Mouse (Mus musculus) forebrain, postnatal 0 days (tissue): ENCODE results near the gene D1Pas1. TPM values are rescaled to one million over a fixed set of nuclear protein-coding genes. Genes with fewer than 3 reads are reported as not detected.

Experiments used
- ATAC-seq: fragments of 200-750 bp; cut with Nextera tagmentation; 2 replicates; pipeline ENCODE4 v1.8.0; 2017; ENCODE audit warnings: mild to moderate bottlenecking, moderate library complexity
- DNase-seq: peaks from one replicate; pipeline ENCODE4 v3.0.0-alpha.2; 2015
- H3K27ac ChIP-seq: fragments of 300-500 bp; sonication (generic); 2 replicates; pipeline ENCODE4 v1.5.1; 2014; ENCODE audit warnings: low read depth, mild to moderate bottlenecking, antibody characterized with exemption, low read length, moderate library complexity, mixed read lengths
- H3K27me3 ChIP-seq: fragments of 300-500 bp; sonication (generic); 2 replicates; pipeline ENCODE4 v1.6.1; 2014; ENCODE audit warnings: mild to moderate bottlenecking, low read length, mixed read lengths; ENCODE audit not compliant: insufficient read depth
- H3K36me3 ChIP-seq: fragments of 300-500 bp; sonication (generic); 2 replicates; pipeline ENCODE4 v1.6.1; 2014; ENCODE audit warnings: mild to moderate bottlenecking, moderate library complexity; ENCODE audit not compliant: insufficient read depth
- H3K4me1 ChIP-seq: fragments of 300-500 bp; sonication (generic); 2 replicates; pipeline ENCODE4 v1.6.1; 2014; ENCODE audit warnings: antibody characterized with exemption; ENCODE audit not compliant: insufficient read depth
- H3K4me2 ChIP-seq: fragments of 300-500 bp; sonication (generic); 2 replicates; pipeline ENCODE4 v1.6.1; 2014; ENCODE audit warnings: low read depth, mild to moderate bottlenecking, moderate library complexity
- H3K4me3 ChIP-seq: fragments of 300-500 bp; sonication (generic); 2 replicates; pipeline ENCODE4 v1.5.1; 2014; ENCODE audit warnings: low read depth, low read length, mixed read lengths
- H3K9ac ChIP-seq: fragments of 300-500 bp; sonication (generic); 2 replicates; pipeline ENCODE4 v1.6.1; 2014; ENCODE audit warnings: mild to moderate bottlenecking
- H3K9me3 ChIP-seq: fragments of 300-500 bp; sonication (generic); 2 replicates; pipeline ENCODE4 v1.6.1; 2016; ENCODE audit warnings: low read length
- CTCF ChIP-seq: sonication (generic); IDR thresholded peaks from 2 replicates; pipeline ENCODE4 v1.5.1; 2016; ENCODE audit warnings: antibody characterized with exemption, control low read depth, low read depth
- WGBS: fragments of 180-500 bp; shearing (Covaris S2); extraction: QIAGEN DNeasy Blood & Tissue Kit; methylation state at CpG from one replicate; pipeline ENCODE4 v1.1.7; 2014; 5-methylcytosine and 5-hydroxymethylcytosine counted together
- polyA plus RNA-seq: library from polyadenylated mRNA; unstranded; fragments of >200 nt; fragmentation: Nextera tagmentation; extraction: Ambion mirVana; gene quantifications from 2 replicates; pipeline ENCODE4 v1.2.1, GENCODE M21; 2015
- total RNA-seq: library from RNA; depleted of rRNA; stranded (reverse); fragments of >200 nt; gene quantifications from 2 replicates; pipeline ENCODE4 v1.2.3, GENCODE M21; 2014

The D1Pas1 gene
- total and polyA plus RNA-seq, 2 experiments from 2014 or later: 0.12 TPM; not detected in 1

DNA sequence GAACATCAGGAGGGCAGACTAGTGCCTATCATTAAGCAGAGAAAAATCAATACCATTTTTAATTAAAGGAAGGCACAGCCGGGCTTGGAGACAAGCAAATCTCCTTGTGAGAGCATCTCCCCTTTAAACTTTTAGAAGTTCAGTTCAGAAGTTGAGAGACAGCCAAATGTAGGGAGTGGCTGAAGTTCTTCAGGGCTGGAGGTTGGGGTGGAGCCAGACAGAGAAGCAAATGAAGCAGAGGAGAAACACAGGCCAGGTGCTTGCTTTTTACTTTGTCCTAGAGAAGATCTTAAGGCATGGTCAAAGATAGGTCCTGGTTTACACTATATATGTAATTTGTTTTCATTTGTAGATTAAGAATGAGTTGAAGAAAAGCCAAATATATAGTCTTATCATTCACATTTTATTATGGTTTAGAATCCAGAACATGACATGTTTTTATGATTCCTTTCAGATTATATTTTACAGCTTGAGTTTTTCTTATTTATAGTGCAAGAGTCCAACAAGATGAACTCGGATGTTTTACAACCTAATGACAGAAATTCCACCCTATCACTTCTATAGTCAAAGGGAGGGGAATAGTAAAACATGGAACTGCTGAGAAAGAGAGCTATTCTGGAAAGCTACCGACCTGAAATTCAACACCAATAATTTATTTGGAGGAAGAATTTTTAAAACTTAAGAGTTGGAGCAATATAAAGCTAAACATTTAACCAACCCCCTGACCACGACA is 2.9 kb upstream of the D1Pas1 start:
- no peak for ATAC-seq

DNA sequence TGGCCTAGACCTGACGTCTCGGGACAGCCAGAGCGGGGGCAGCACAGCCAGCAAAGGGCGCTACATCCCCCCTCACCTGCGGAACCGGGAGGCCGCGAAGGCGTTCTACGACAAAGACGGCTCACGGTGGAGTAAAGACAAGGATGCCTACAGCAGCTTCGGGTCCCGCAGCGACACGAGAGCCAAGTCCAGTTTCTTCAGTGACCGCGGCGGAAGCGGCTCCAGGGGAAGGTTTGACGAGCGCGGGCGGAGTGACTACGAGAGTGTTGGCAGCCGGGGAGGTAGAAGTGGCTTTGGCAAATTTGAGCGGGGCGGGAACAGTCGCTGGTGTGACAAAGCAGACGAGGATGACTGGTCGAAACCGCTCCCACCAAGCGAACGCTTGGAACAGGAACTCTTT is 710 bp downstream of the D1Pas1 start:
- TF ChIP-seq CTCF: no peak
- Histone ChIP-seq H3K9me3 (peaks cover 16% of the 10 kb centered on the region), H3K36me3 (no peaks in the 10 kb centered on the region), H3K27me3 (no peaks in the 10 kb centered on the region), H3K4me3 (no peak overlapping the region), H3K27ac (no peak overlapping the region), H3K4me2 (no peak overlapping the region), H3K9ac (no peak overlapping the region), H3K4me1 (no peaks in the 10 kb centered on the region)
- 96% methylated on average over 34 of the region's 34 CpGs for WGBS
- ATAC-seq (no peak), DNase-seq (no peak)

More for the DNA sequence above, 2.9 kb upstream of the D1Pas1 start:
- DNase-seq: no peak
- Histone ChIP-seq H3K9me3 (peaks cover 16% of the 10 kb centered on the region), H3K36me3 (no peaks in the 10 kb centered on the region), H3K27ac (no peak overlapping the region), H3K4me1 (no peaks in the 10 kb centered on the region), H3K9ac (no peak overlapping the region), H3K4me3 (no peak overlapping the region), H3K27me3 (no peaks in the 10 kb centered on the region; the same call in 1 of the 2 replicates), H3K4me2 (no peak overlapping the region)
- 70% methylated on average over 4 of the region's 4 CpGs for WGBS
- no peak for TF ChIP-seq CTCF

DNA sequence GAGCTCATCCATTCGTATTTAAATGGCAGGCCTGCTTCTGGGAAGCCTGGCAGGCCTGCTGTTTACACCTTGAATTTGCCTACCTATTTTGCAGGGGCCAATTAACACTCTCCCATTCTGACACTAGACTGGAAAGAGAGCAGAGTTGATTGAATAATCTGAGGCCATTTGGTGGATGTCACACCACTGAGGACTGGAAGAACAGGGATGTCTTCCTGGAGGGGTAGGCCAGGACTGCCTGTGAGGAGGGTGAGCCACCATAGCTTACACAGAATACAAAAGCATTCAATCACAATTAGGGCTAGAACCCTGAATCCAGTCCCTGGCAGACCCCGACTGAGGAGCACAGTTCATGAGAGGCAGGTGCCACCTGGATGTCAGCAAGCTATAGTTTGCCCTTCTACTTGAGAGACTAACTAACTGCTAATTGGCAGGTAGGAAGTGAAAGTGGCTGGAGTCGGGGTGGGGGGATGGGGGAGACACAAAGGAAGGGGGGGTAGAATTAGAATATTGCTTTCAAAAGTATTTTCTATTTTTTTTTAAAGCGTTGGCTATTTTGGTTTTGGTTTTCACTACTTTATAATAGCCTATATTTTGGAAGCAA is 9.8 kb downstream of the D1Pas1 start:
- 53% methylated on average over 4 of the region's 4 CpGs for WGBS
- H3K4me2 ChIP-seq: no peak overlapping the region
- no peaks in the 10 kb centered on the region for H3K4me1 ChIP-seq
- no peak for TF ChIP-seq CTCF
- H3K9ac ChIP-seq: no peak overlapping the region
- ATAC-seq (no peak), DNase-seq (no peak)
- H3K27me3 ChIP-seq: no peaks in the 10 kb centered on the region
- H3K9me3 ChIP-seq: no peaks in the 10 kb centered on the region
- no peaks in the 10 kb centered on the region for H3K36me3 ChIP-seq
- no peak overlapping the region for H3K4me3 ChIP-seq
- H3K27ac ChIP-seq: no peak overlapping the region

DNA sequence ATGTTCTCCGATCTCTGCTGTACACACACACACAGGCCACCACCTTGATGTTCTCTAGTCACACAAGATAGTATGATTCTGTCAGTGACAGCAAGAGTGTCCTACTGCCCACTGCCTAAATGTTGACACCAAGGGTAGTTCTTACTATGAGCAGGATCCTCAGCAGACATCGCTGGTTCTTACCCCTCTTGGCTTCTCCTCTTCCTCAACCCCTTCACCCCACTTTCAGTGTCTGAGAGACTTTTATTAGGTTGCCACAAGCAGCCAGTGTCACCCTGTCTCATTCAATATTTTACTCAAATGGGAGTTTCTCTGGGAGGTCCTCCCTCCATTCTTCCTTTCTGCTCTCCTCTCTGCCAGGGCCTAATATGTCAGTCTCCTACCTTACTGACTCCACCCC is 10.6 kb downstream of the D1Pas1 start:
- TF ChIP-seq CTCF: no peak
- no peak for ATAC-seq
- Histone ChIP-seq H3K9ac (no peak overlapping the region), H3K9me3 (no peaks in the 10 kb centered on the region), H3K27me3 (no peaks in the 10 kb centered on the region), H3K4me3 (no peak overlapping the region), H3K36me3 (no peaks in the 10 kb centered on the region), H3K27ac (no peak overlapping the region), H3K4me1 (no peaks in the 10 kb centered on the region), H3K4me2 (no peak overlapping the region)
- no peak for DNase-seq
- WGBS: 96% methylated on average over 2 of the region's 2 CpGs

DNA sequence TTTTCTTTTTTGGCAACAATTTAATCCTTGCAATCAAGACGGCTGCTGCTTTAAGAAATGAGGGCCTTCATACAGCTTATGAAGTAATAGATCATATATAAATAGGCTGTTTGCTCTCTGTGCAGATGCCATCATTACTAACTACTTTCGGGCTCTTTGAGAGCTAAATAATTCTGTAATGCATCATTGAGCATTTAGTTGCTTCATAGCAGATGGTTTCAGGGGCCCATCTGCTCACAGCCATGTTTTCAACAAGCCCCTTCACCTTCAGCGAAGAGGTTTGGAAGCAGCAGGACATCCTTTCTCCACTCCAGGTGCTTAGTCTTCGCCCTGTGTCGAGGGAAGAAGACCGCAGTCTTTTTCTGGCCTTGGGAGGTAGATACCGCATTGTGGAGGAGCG is 12.2 kb downstream of the D1Pas1 start:
- WGBS: 49% methylated on average over 8 of the region's 8 CpGs
- ATAC-seq (no peak), DNase-seq (no peak)

DNA sequence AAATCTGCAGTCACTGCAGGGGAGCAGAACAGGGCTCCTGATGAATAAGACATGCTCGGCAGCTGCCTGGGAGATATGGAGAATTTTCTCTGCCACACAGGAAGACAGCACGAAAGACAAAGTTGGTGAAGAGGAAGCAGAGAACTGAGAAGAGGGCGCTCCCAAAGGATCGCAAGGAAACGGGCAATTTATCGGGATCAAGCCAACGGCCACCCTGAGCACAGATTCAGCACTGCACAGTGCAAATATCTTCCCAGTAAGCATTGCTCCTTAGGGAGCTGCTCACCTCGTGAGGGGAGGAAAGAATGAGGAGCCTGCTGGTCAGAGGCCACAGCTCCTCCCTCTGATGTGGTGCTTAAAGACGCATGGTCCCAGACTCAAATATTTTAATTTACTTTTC is 13.3 kb downstream of the D1Pas1 start:
- H3K4me3 ChIP-seq: no peak overlapping the region
- H3K27me3 ChIP-seq: no peaks in the 10 kb centered on the region
- H3K27ac ChIP-seq: no peak overlapping the region
- WGBS: 67% methylated on average over 9 of the region's 9 CpGs
- H3K4me2 ChIP-seq: no peak overlapping the region
- no peak overlapping the region for H3K9ac ChIP-seq
- H3K36me3 ChIP-seq: no peaks in the 10 kb centered on the region
- H3K4me1 ChIP-seq: no peaks in the 10 kb centered on the region
- no peaks in the 10 kb centered on the region for H3K9me3 ChIP-seq
- TF ChIP-seq CTCF: no peak
- ATAC-seq (no peak), DNase-seq (no peak)

More for the DNA sequence above, 12.2 kb downstream of the D1Pas1 start:
- Histone ChIP-seq H3K27ac (no peak overlapping the region), H3K4me1 (no peaks in the 10 kb centered on the region), H3K36me3 (no peaks in the 10 kb centered on the region), H3K4me2 (no peak overlapping the region), H3K27me3 (no peaks in the 10 kb centered on the region), H3K4me3 (no peak overlapping the region), H3K9ac (no peak overlapping the region), H3K9me3 (no peaks in the 10 kb centered on the region)
- no peak for TF ChIP-seq CTCF

DNA sequence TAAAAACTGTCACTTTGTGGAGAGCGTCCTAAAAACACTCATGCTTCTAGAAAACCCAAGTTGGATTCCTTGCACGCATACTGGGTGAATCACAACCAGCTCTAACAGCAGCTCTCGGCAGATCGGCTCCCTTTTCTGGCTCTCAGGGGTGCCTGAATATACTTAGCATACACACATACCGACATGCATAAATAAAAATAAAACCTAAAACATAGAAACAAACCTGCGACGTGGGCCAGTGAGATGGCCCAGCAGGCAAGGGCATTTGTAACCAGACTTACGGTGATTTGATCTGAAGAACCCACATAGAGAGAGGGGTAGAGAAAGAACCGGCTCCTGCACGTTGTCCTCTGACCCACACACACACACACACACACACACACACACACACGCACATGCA is 17.9 kb downstream of the D1Pas1 start:
- Histone ChIP-seq H3K36me3 (no peaks in the 10 kb centered on the region), H3K4me3 (no peak overlapping the region), H3K9me3 (no peaks in the 10 kb centered on the region), H3K27me3 (no peaks in the 10 kb centered on the region), H3K4me1 (peaks cover 6% of the 10 kb centered on the region; the same call in 1 of the 2 replicates), H3K4me2 (no peak overlapping the region), H3K27ac (no peak overlapping the region), H3K9ac (no peak overlapping the region)
- DNase-seq (peak; percentile 25), ATAC-seq (no peak)
- no peak for TF ChIP-seq CTCF
- 78% methylated on average over 11 of the region's 11 CpGs for WGBS
